Mouse (Mus musculus): ENCODE data around the gene Mak. TPM values are rescaled to one million over a fixed set of nuclear protein-coding genes. Genes with fewer than 3 reads are reported as not detected.

Mak gene
- polyA plus RNA-seq, 1 experiment from 2014 or later: 0.04 TPM

- peak overlapping the region; percentile 20; the same call in 1 of the 2 replicates for H3K4me3 ChIP-seq
- no peaks in the 10 kb centered on the region for H3K4me1 ChIP-seq (replicated peaks)
- no peaks in the 10 kb centered on the region for H3K9me3 ChIP-seq (replicated peaks)
- no peak overlapping the region for H3K27ac ChIP-seq
- no peak overlapping the region for H3K9ac ChIP-seq
- WGBS: 26% methylated on average over 16 of the region's 16 CpGs
- H3K36me3 ChIP-seq: no peaks in the 10 kb centered on the region
- H3K4me2 ChIP-seq: peak overlapping the region; percentile 49
- no peak for ATAC-seq (replicated peaks; ENCODE audit: insufficient number of reproducible peaks, insufficient read depth, low FRiP score, low read depth)
- H3K27me3 ChIP-seq: 0 out of 2 replicates have a peak, but pooled peaks cover 4% of the 10 kb centered on the region
These were observed 18.0 kb upstream of the Mak start for GRCm38 (mm10) chr13:41097324-41098058.

DNA sequence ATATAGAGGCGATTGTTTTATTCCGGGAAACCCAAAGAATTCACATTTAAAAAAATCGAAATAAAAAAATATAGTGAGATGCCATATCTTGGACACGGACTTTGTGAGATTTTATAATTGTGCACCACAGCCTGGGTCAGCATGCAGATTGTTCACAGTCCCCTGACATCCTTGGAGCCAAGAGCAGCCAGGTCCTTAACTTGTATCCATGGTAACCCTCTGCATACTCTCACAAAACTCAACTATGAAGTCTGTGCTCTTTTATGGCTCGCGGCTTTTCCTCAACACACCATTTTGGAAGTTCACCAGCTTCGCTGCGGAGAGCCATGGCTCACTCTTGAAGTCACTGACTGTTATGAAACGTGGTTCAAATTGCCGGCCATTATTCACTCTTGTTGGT, 14.7 kb upstream of the Mak start:
- Histone ChIP-seq H3K4me1 (replicated peaks) (no peaks in the 10 kb centered on the region), H3K9me3 (replicated peaks) (no peaks in the 10 kb centered on the region), H3K9ac (no peak overlapping the region), H3K36me3 (no peaks in the 10 kb centered on the region), H3K4me2 (no peak overlapping the region), H3K4me3 (no peak overlapping the region), H3K27me3 (peaks cover 13% of the 10 kb centered on the region), H3K27ac (no peak overlapping the region)
- WGBS: 79% methylated on average over 10 of the region's 10 CpGs
- no peak for ATAC-seq (replicated peaks; ENCODE audit: insufficient number of reproducible peaks, insufficient read depth, low FRiP score, low read depth)

DNA sequence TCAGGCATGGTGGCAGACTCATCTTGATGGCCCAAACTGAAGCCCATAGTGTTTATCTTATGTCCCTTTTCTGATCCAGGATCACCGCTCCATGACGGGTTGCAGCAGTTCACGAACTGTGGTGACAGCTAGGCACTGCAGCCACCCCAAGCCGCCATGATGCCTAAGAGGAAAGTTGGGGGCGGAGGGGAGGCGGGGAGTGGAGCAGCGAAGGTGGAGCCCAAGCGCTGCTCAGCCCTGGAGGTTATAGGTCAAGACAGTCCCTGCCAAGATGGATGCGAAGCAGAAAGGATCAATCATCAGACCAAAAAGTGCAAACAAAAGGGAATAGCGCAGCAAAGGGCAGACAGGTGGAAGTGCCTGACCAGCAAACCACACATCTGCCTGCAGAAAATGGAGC, 11.8 kb upstream of the Mak start:
- no peak overlapping the region for H3K27ac ChIP-seq
- no peaks in the 10 kb centered on the region for H3K9me3 ChIP-seq (replicated peaks)
- H3K36me3 ChIP-seq: no peaks in the 10 kb centered on the region
- no peak for ATAC-seq (replicated peaks; ENCODE audit: insufficient number of reproducible peaks, insufficient read depth, low FRiP score, low read depth)
- no peak overlapping the region for H3K4me2 ChIP-seq
- WGBS: 26% methylated on average over 10 of the region's 10 CpGs
- no peak overlapping the region for H3K9ac ChIP-seq
- no peak overlapping the region for H3K4me3 ChIP-seq
- H3K4me1 ChIP-seq (replicated peaks): no peaks in the 10 kb centered on the region
- peaks cover 13% of the 10 kb centered on the region for H3K27me3 ChIP-seq

- no peaks in the 10 kb centered on the region for H3K9me3 ChIP-seq (replicated peaks)
- H3K4me1 ChIP-seq (replicated peaks): no peaks in the 10 kb centered on the region
- no peak overlapping the region for H3K27ac ChIP-seq
- ATAC-seq (replicated peaks; ENCODE audit: insufficient number of reproducible peaks, insufficient read depth, low FRiP score, low read depth): no peak
- no peaks in the 10 kb centered on the region for H3K36me3 ChIP-seq
- no peak overlapping the region for H3K4me3 ChIP-seq
- no peak overlapping the region for H3K4me2 ChIP-seq
- H3K27me3 ChIP-seq: peaks cover 17% of the 10 kb centered on the region
- H3K9ac ChIP-seq: no peak overlapping the region
These were observed 9.2 kb upstream of the Mak start for GRCm38 (mm10) chr13:41088746-41089145.

- Histone ChIP-seq H3K36me3 (no peaks in the 10 kb centered on the region), H3K9ac (no peak overlapping the region), H3K4me1 (replicated peaks) (no peaks in the 10 kb centered on the region), H3K27me3 (peaks cover 8% of the 10 kb centered on the region), H3K27ac (no peak overlapping the region), H3K4me3 (no peak overlapping the region), H3K9me3 (replicated peaks) (no peaks in the 10 kb centered on the region), H3K4me2 (no peak overlapping the region)
- WGBS: 18% methylated on average over 2 of the region's 2 CpGs
- ATAC-seq (replicated peaks; ENCODE audit: insufficient number of reproducible peaks, insufficient read depth, low FRiP score, low read depth): no peak
These were observed 5.6 kb upstream of the Mak start for GRCm38 (mm10) chr13:41085140-41085539.

DNA sequence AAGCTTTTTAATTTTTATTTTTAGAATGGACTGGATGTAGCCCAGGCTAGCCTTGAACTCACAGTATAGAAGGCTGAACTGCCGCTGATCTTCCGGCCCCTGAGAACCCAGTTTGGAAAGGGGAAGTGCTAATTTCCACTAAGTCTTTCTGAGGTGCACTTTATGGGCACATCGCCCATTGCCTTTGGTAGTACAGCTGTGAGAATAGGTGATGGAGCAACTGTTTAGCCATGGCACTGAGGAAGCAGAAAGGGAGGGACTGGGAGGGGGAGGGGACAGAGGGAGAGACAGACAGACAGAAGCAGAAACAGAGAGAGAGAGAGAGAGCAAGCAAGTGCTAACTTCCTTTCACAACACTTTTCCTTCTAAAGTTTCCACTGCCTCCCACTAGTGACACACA, 5.0 kb upstream of the Mak start:
- no peak overlapping the region for H3K27ac ChIP-seq
- H3K9ac ChIP-seq: no peak overlapping the region
- no peaks in the 10 kb centered on the region for H3K36me3 ChIP-seq
- H3K4me2 ChIP-seq: no peak overlapping the region
- no peaks in the 10 kb centered on the region for H3K9me3 ChIP-seq (replicated peaks)
- 79% methylated on average over 3 of the region's 3 CpGs for WGBS
- ATAC-seq (replicated peaks; ENCODE audit: insufficient number of reproducible peaks, insufficient read depth, low FRiP score, low read depth): no peak
- H3K4me1 ChIP-seq (replicated peaks): peaks cover under 1% of the 10 kb centered on the region
- H3K27me3 ChIP-seq: peaks cover 12% of the 10 kb centered on the region
- H3K4me3 ChIP-seq: no peak overlapping the region

DNA sequence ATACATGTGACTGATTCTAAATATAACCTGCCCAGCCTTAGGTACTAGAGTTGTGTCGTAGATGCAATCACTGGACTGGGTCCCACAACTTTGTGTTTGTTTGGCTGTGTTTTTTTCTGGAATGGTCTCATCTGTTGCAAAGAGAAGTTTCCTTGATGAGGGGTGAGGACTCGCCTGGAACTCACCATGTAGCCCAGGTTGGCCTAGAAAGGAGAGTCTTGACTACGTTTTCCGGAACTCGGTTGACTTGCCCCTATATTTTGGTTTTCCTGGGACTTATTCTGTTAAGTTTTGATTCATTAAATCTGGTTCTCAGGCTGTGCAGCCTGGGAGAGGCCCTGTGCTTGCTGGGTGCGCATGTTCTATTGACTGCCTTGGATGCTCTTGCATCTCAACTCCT, 1.2 kb upstream of the Mak start:
- Histone ChIP-seq H3K9me3 (replicated peaks) (no peaks in the 10 kb centered on the region), H3K9ac (no peak overlapping the region), H3K4me2 (no peak overlapping the region), H3K27ac (no peak overlapping the region), H3K36me3 (no peaks in the 10 kb centered on the region), H3K4me3 (no peak overlapping the region), H3K4me1 (replicated peaks) (peaks cover 6% of the 10 kb centered on the region), H3K27me3 (peaks cover 26% of the 10 kb centered on the region)
- ATAC-seq (replicated peaks; ENCODE audit: insufficient number of reproducible peaks, insufficient read depth, low FRiP score, low read depth): no peak
- WGBS: 90% methylated on average over 6 of the region's 6 CpGs

GRCm38 (mm10) chr13:41079859-41080258, 353 bp upstream of the Mak start:
- no peaks in the 10 kb centered on the region for H3K9me3 ChIP-seq (replicated peaks)
- no peak overlapping the region for H3K27ac ChIP-seq
- 60% methylated on average over 5 of the region's 5 CpGs for WGBS
- peaks cover 26% of the 10 kb centered on the region for H3K27me3 ChIP-seq
- no peak for ATAC-seq (replicated peaks; ENCODE audit: insufficient number of reproducible peaks, insufficient read depth, low FRiP score, low read depth)
- H3K4me3 ChIP-seq: no peak overlapping the region
- H3K4me2 ChIP-seq: peak overlapping the region; percentile 86; the same call in 1 of the 2 replicates
- H3K4me1 ChIP-seq (replicated peaks): peaks cover 6% of the 10 kb centered on the region
- no peak overlapping the region for H3K9ac ChIP-seq
- no peaks in the 10 kb centered on the region for H3K36me3 ChIP-seq

DNA sequence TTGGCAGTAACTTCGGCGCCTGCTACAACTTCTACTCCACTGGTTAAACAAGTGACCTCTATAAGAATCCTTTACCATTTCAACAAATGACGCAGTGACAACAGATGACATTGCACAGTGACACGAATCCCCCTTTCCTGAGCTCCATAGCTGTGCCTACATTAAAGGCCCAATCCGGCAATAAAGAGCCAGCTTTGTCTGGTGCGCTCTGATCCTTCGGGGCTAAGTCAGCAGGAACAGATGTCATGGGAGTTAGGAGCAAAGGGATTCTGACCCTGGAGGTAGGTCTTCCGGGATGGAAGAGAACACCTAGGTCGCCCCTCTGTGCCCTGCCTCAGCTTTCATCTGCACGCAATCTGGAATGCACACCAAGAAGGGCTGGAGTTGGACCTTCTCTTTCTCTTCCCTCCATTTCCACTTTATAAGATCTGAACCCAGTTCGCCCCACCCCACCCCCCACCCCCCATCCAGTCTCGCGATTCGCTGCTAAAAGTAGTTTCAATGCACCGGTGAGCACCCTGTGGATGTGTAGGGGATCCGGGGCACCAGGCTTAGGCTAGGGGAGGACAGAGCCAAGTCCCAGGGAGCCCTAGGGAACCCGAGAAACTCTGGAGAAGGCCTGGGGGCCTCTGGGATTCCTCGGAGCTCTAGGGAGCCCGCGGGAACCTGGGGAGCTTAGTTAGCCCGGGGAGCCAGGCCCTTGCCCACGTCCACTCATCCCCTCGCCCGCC, 651 bp downstream of the Mak start:
- 12% methylated on average over 24 of the region's 24 CpGs for WGBS
- no peak overlapping the region for H3K27ac ChIP-seq
- H3K9ac ChIP-seq: no peak overlapping the region
- peak overlapping the region; percentile 86 for H3K4me2 ChIP-seq
- peak overlapping the region; percentile 51 for H3K4me3 ChIP-seq
- peaks cover 6% of the 10 kb centered on the region for H3K4me1 ChIP-seq (replicated peaks)
- no peaks in the 10 kb centered on the region for H3K9me3 ChIP-seq (replicated peaks)
- no peak for ATAC-seq (replicated peaks; ENCODE audit: insufficient number of reproducible peaks, insufficient read depth, low FRiP score, low read depth)
- H3K27me3 ChIP-seq: peaks cover 23% of the 10 kb centered on the region
- H3K36me3 ChIP-seq: no peaks in the 10 kb centered on the region

DNA sequence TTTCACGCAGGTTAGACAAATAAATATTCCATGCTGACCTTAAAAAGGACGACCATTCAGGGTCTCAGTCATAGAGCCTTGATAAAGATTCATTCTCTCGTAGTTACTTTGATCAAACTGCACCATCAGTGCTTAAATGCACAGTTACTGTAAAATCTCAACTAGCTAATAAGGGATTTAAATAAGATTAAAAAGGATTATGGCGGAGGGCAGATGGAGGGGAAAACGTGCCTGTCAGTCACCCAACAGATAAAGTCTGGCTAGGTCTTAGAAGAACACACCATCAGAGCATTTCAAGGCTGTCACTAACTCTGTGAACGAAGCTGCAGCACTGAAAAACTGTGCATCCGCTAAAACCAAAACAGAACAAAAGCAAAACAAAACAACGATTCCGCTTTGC, 1.6 kb downstream of the Mak start:
- 59% methylated on average over 9 of the region's 9 CpGs for WGBS
- Histone ChIP-seq H3K27ac (no peak overlapping the region), H3K4me1 (replicated peaks) (peaks cover 6% of the 10 kb centered on the region), H3K9ac (no peak overlapping the region), H3K4me2 (no peak overlapping the region), H3K36me3 (no peaks in the 10 kb centered on the region), H3K4me3 (no peak overlapping the region), H3K27me3 (peaks cover 23% of the 10 kb centered on the region), H3K9me3 (replicated peaks) (no peaks in the 10 kb centered on the region)
- ATAC-seq (replicated peaks; ENCODE audit: insufficient number of reproducible peaks, insufficient read depth, low FRiP score, low read depth): no peak

DNA sequence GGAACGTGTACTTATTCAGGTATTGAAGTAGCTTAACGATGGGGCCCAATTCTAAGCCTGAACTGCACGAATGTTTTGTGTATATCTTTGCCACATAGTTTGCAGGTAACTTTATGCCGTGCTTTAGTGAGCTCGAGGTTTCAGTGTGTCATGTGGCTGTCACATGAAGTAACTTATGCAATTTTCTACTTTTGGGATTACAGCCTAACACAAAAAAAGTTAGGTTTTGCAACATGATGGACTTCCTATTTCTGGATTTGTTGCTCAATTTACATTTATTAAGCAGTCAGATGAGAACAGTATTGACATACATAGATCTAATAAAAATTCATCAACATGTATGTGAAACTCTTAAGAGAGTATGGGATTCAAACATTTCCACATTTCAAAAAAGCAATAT, 5.7 kb downstream of the Mak start:
- ATAC-seq (replicated peaks; ENCODE audit: insufficient number of reproducible peaks, insufficient read depth, low FRiP score, low read depth): no peak
- no peaks in the 10 kb centered on the region for H3K4me1 ChIP-seq (replicated peaks)
- H3K36me3 ChIP-seq: no peaks in the 10 kb centered on the region
- peaks cover 8% of the 10 kb centered on the region for H3K27me3 ChIP-seq
- H3K4me3 ChIP-seq: no peak overlapping the region
- H3K4me2 ChIP-seq: no peak overlapping the region
- H3K9ac ChIP-seq: no peak overlapping the region
- no peaks in the 10 kb centered on the region for H3K9me3 ChIP-seq (replicated peaks)
- 80% methylated on average over 5 of the region's 5 CpGs for WGBS
- H3K27ac ChIP-seq: no peak overlapping the region

- no peaks in the 10 kb centered on the region for H3K27me3 ChIP-seq
- H3K9ac ChIP-seq: no peak overlapping the region
- H3K4me1 ChIP-seq (replicated peaks): no peaks in the 10 kb centered on the region
- H3K36me3 ChIP-seq: no peaks in the 10 kb centered on the region
- H3K4me2 ChIP-seq: no peak overlapping the region
- H3K27ac ChIP-seq: no peak overlapping the region
- no peak overlapping the region for H3K4me3 ChIP-seq
- H3K9me3 ChIP-seq (replicated peaks): no peaks in the 10 kb centered on the region
- 83% methylated on average over 11 of the region's 11 CpGs for WGBS
- no peak for ATAC-seq (replicated peaks; ENCODE audit: insufficient number of reproducible peaks, insufficient read depth, low FRiP score, low read depth)
These were observed 7.9 kb downstream of the Mak start for GRCm38 (mm10) chr13:41071617-41072016.

All from heart, embryonic 15.5 days (tissue).